Mouse (Mus musculus) MEL (cell line): ENCODE measurements around the gene Gm14190.

Experiments
- MAX ChIP-seq: IDR thresholded peaks from 2 replicates; pipeline ENCODE4 v1.6.1; 2011; ENCODE audit warnings: low read length, improper control_type of control experiment
- ZNF384 ChIP-seq: IDR thresholded peaks from 2 replicates; pipeline ENCODE4 v1.6.1; 2012; ENCODE audit warnings: low read depth, mild to moderate bottlenecking, inconsistent platforms, low read length, improper control_type of control experiment

- TF ChIP-seq MAX (no peak), ZNF384 (no peak)
These were observed 7.1 kb downstream of the Gm14190 start for GRCm38 (mm10) chr11:99683481-99683880.
